Comparison of ENCODE assay signal across 9 mouse cellular contexts in genomic region chr11:95831641-95832040, GRCm38 (mm10). TPM values are rescaled to one million over a fixed set of nuclear protein-coding genes. Genes with fewer than 3 reads are reported as not detected.
A peak's percentile ranks its signal among the peaks of the same experiment; 100 is the strongest.
DNase-seq lines count a peak whose midpoint lies in the region; ATAC-seq and TF ChIP-seq lines count a peak whose summit lies in the region.
"Had no signal": no experiment of that assay in that cellular context is flagged by ENCODE, and none has a peak within 500 bp of the region (broad histone marks: within the 10 kb centered on the region; RNA-seq: fewer than 3 reads in every experiment).

No protein-coding gene starts in this region.

- no peak overlapping the region for H3K27ac ChIP-seq in gastrocnemius, adult 2 months
- no peak overlapping the region for H3K27ac ChIP-seq in neural tube, embryonic 12.5 days
- no peak overlapping the region for H3K27ac ChIP-seq in intestine, postnatal 0 days (ENCODE audit: low read depth, low read length)
- no peak overlapping the region for H3K27ac ChIP-seq in stomach, embryonic 15.5 days

- H3K27me3 ChIP-seq in neural tube, embryonic 12.5 days (replicated peaks) = peaks cover 97% of the 10 kb centered on the region
- H3K27me3 ChIP-seq in intestine, postnatal 0 days (replicated peaks; ENCODE audit: control insufficient read depth, insufficient read depth, low read length) = peaks cover 46% of the 10 kb centered on the region
- peaks cover 81% of the 10 kb centered on the region for H3K27me3 ChIP-seq in stomach, embryonic 15.5 days (replicated peaks)

- peak; percentile 17; the same call in 1 of the 2 replicates for TF ChIP-seq CTCF in gastrocnemius, adult 2 months (IDR thresholded peaks at IDR 0.05)
- TF ChIP-seq CTCF in intestine, postnatal 0 days (IDR thresholded peaks at IDR 0.05; ENCODE audit: low read depth) = peak; percentile 48

- peak overlapping the region; percentile 62 for H3K4me3 ChIP-seq in gastrocnemius, adult 2 months
- H3K4me3 ChIP-seq in neural tube, embryonic 12.5 days = no peak overlapping the region
- peak overlapping the region; percentile 34; the same call in 1 of the 2 replicates for H3K4me3 ChIP-seq in intestine, postnatal 0 days (ENCODE audit: low read depth, low read length)
- H3K4me3 ChIP-seq in stomach, embryonic 15.5 days (replicated peaks) = peak overlapping the region; percentile 28

- no peak for ATAC-seq in neural tube, embryonic 12.5 days (ENCODE audit: low FRiP score, low read depth)
- no peak for ATAC-seq in intestine, postnatal 0 days
- ATAC-seq in stomach, embryonic 15.5 days (ENCODE audit: insufficient read depth, low FRiP score, low read depth) = no peak

- H3K4me2 ChIP-seq in neural tube, embryonic 12.5 days (replicated peaks) = peak overlapping the region; percentile 53; the same call in 1 of the 2 replicates
- peak overlapping the region; percentile 60 for H3K4me2 ChIP-seq in intestine, postnatal 0 days (replicated peaks; ENCODE audit: low read depth)
- H3K4me2 ChIP-seq in stomach, embryonic 15.5 days = peak overlapping the region; percentile 53

- intact Hi-C loops in gastrocnemius, adult 2 months (cut with DNase I) = no loop called here
- intact Hi-C loops in gastrocnemius, postnatal 14 days (cut with DNase I; ENCODE audit: low total_unique reads) = no loop called here
- intact Hi-C loops in left cerebral cortex, postnatal 10 days (cut with DNase I) = no loop called here

- no peak for DNase-seq in gastrocnemius, adult 2 months
- no peak for DNase-seq in gastrocnemius, postnatal 14 days
- no peak for DNase-seq in neural tube, embryonic 10.5 days (ENCODE audit: extremely low spot score, low spot score)
- no peak for DNase-seq in right cerebral cortex, postnatal 10 days (ENCODE audit: low spot score in 2 of 2)
- no peak for DNase-seq in left cerebral cortex, postnatal 10 days (ENCODE audit: extremely low spot score in 1 of 2, low spot score in 2 of 2)
- DNase-seq: cerebellum, adult 11-12 months had no signal

- peaks cover 22% of the 10 kb centered on the region for H3K4me1 ChIP-seq in neural tube, embryonic 12.5 days
- H3K4me1 ChIP-seq in intestine, postnatal 0 days (replicated peaks; ENCODE audit: control insufficient read depth, insufficient read depth, low read length) = peaks cover 19% of the 10 kb centered on the region; the same call in 1 of the 2 replicates
- H3K4me1 ChIP-seq in stomach, embryonic 15.5 days = peaks cover 39% of the 10 kb centered on the region

- no peak overlapping the region for H3K9ac ChIP-seq in neural tube, embryonic 12.5 days
- no peak overlapping the region for H3K9ac ChIP-seq in intestine, postnatal 0 days (ENCODE audit: low read depth, low read length)
- no peak overlapping the region for H3K9ac ChIP-seq in stomach, embryonic 15.5 days

- 6% methylated on average over 14 of the region's 15 CpGs for WGBS in neural tube, embryonic 12.5 days
- WGBS in intestine, postnatal 0 days = 33% methylated on average over 15 of the region's 15 CpGs
- 9% methylated on average over 15 of the region's 15 CpGs for WGBS in stomach, embryonic 15.5 days

- no peaks in the 10 kb centered on the region for H3K36me3 ChIP-seq in neural tube, embryonic 12.5 days
- peaks cover 7% of the 10 kb centered on the region; the same call in 1 of the 2 replicates for H3K36me3 ChIP-seq in intestine, postnatal 0 days (ENCODE audit: control insufficient read depth, insufficient read depth)
- H3K36me3 ChIP-seq in stomach, embryonic 15.5 days = no peaks in the 10 kb centered on the region

- no peaks in the 10 kb centered on the region for H3K9me3 ChIP-seq in neural tube, embryonic 12.5 days
- H3K9me3 ChIP-seq in intestine, postnatal 0 days (ENCODE audit: control insufficient read depth) = no peaks in the 10 kb centered on the region
- no peaks in the 10 kb centered on the region for H3K9me3 ChIP-seq in stomach, embryonic 15.5 days

RNA-seq across cellular contexts. Expression of gene Gngt2, which starts 5.4 kb away (rescaled TPM):
- 1 to 10 TPM; 2.6 to 7.6 TPM for total RNA-seq in gastrocnemius, adult 2 months (2021)
- 1 to 10 TPM; 7.1 to 8.1 TPM for total RNA-seq in gastrocnemius, postnatal 14 days (2021)
- 4.9 and 5.3 TPM in 2 replicates for polyA plus RNA-seq in neural tube, embryonic 12.5 days (2016; fragmentation: Nextera tagmentation; extraction: Ambion mirVana)
- 19.9 and 23.2 TPM in 2 replicates for polyA plus RNA-seq in intestine, postnatal 0 days (2015; fragmentation: Nextera tagmentation; extraction: Ambion mirVana)
- polyA plus RNA-seq in stomach, embryonic 15.5 days (2015; fragmentation: Nextera tagmentation; extraction: Ambion mirVana) = 16.9 and 17.1 TPM in 2 replicates
- total RNA-seq in left cerebral cortex, postnatal 10 days (2021) = 1 to 10 TPM in 1 of 2 experiments, under 1 TPM in 1; 0.79 to 2.3 TPM

RNA-seq across cellular contexts. Expression of gene Phospho1, which starts 7.3 kb away (rescaled TPM):
- 100 to 1,000 TPM; 274 to 394 TPM for total RNA-seq in gastrocnemius, adult 2 months (2021)
- 100 to 1,000 TPM; 148 to 155 TPM for total RNA-seq in gastrocnemius, postnatal 14 days (2021)
- polyA plus RNA-seq in neural tube, embryonic 12.5 days (2016; fragmentation: Nextera tagmentation; extraction: Ambion mirVana) = not detected in 2 replicates
- 2.6 and 2.9 TPM in 2 replicates for polyA plus RNA-seq in intestine, postnatal 0 days (2015; fragmentation: Nextera tagmentation; extraction: Ambion mirVana)
- 0.86 and 1.2 TPM in 2 replicates for polyA plus RNA-seq in stomach, embryonic 15.5 days (2015; fragmentation: Nextera tagmentation; extraction: Ambion mirVana)
- total RNA-seq in left cerebral cortex, postnatal 10 days (2021) = 10 to 100 TPM; 15.4 TPM

RNA-seq across cellular contexts. Expression of gene Abi3, which starts 10.6 kb away (rescaled TPM):
- total RNA-seq in gastrocnemius, adult 2 months (2021) = 1 to 10 TPM; 2.2 to 3.0 TPM
- 1 to 10 TPM; 3.3 to 4.9 TPM for total RNA-seq in gastrocnemius, postnatal 14 days (2021)
- 3.1 and 4.7 TPM in 2 replicates for polyA plus RNA-seq in neural tube, embryonic 12.5 days (2016; fragmentation: Nextera tagmentation; extraction: Ambion mirVana)
- 7.5 and 8.1 TPM in 2 replicates for polyA plus RNA-seq in intestine, postnatal 0 days (2015; fragmentation: Nextera tagmentation; extraction: Ambion mirVana)
- polyA plus RNA-seq in stomach, embryonic 15.5 days (2015; fragmentation: Nextera tagmentation; extraction: Ambion mirVana) = 7.4 and 9.8 TPM in 2 replicates
- total RNA-seq in left cerebral cortex, postnatal 10 days (2021) = 1 to 10 TPM; 5.1 to 5.8 TPM

Comparison
In these comparisons a context has a peak if more than half of its experiments do, and no peak if none do; other contexts are left out.
1. RNA of gene Phospho1, which starts 7.3 kb away (total RNA-seq): 274 to 394 TPM in gastrocnemius, adult 2 months and 148 to 155 TPM in gastrocnemius, postnatal 14 days; 15.4 TPM in left cerebral cortex, postnatal 10 days; every median in the first group is over 4 times any median in the second.
2. Peak in every context shown above with its lines, with median percentiles within 50 percentile points of each other: H3K4me2 ChIP-seq.